In genomic region chr10:117482361-117482760, GRCm38 (mm10) we compare ENCODE assay signal across 25 mouse cellular contexts.
"Had no signal": no experiment of that assay in that cellular context is flagged by ENCODE, and none has a peak within 500 bp of the region (broad histone marks: within the 10 kb centered on the region; RNA-seq: fewer than 3 reads in every experiment).

No protein-coding gene starts in this region.

- ATAC-seq: forebrain, embryonic 13.5 days; forebrain, embryonic 14.5 days; forebrain, embryonic 15.5 days; forebrain, embryonic 16.5 days; forebrain, postnatal 0 days had no signal

- DNase-seq: cerebellum, adult 9-10 months; cerebellum, adult 9-11 months; cerebellum, postnatal 10 days; cerebellum, postnatal 14 days; cerebellum, postnatal 25 days; cerebellum, postnatal 36 days; embryo, embryonic 11 days; forebrain, postnatal 0 days; gastrocnemius, adult 2 months; gastrocnemius, postnatal 10 days; gastrocnemius, postnatal 14 days; gastrocnemius, postnatal 25 days; gastrocnemius, postnatal 36 days; heart, adult 18-20 months; heart, adult 2 months had no signal

- H3K36me3 ChIP-seq: embryonic facial prominence, embryonic 10.5 days; embryonic facial prominence, embryonic 12.5 days; embryonic facial prominence, embryonic 13.5 days; embryonic facial prominence, embryonic 15.5 days; forebrain, embryonic 12.5 days; forebrain, embryonic 15.5 days had no signal

- H3K4me2 ChIP-seq: embryonic facial prominence, embryonic 12.5 days; embryonic facial prominence, embryonic 13.5 days; embryonic facial prominence, embryonic 15.5 days; forebrain, embryonic 12.5 days; forebrain, embryonic 13.5 days; forebrain, embryonic 15.5 days had no signal

- H3K9me3 ChIP-seq: embryonic facial prominence, embryonic 10.5 days; embryonic facial prominence, embryonic 12.5 days; embryonic facial prominence, embryonic 13.5 days; embryonic facial prominence, embryonic 15.5 days; forebrain, embryonic 12.5 days; forebrain, embryonic 13.5 days; forebrain, embryonic 15.5 days had no signal

- H3K4me1 ChIP-seq: embryonic facial prominence, embryonic 12.5 days; embryonic facial prominence, embryonic 13.5 days; embryonic facial prominence, embryonic 15.5 days had no signal

- H3K9ac ChIP-seq: embryonic facial prominence, embryonic 12.5 days; embryonic facial prominence, embryonic 13.5 days; embryonic facial prominence, embryonic 15.5 days; forebrain, embryonic 12.5 days; forebrain, embryonic 13.5 days; forebrain, embryonic 15.5 days; forebrain, postnatal 0 days had no signal

- H3K27ac ChIP-seq: embryonic facial prominence, embryonic 10.5 days; embryonic facial prominence, embryonic 12.5 days; embryonic facial prominence, embryonic 13.5 days; embryonic facial prominence, embryonic 15.5 days; forebrain, embryonic 12.5 days; forebrain, embryonic 13.5 days; forebrain, embryonic 15.5 days; gastrocnemius, adult 2 months; heart, adult 2 months had no signal

- H3K4me3 ChIP-seq: embryonic facial prominence, embryonic 10.5 days; embryonic facial prominence, embryonic 12.5 days; embryonic facial prominence, embryonic 13.5 days; embryonic facial prominence, embryonic 15.5 days; erythroblast, embryonic 14.5 days; forebrain, embryonic 12.5 days; forebrain, embryonic 13.5 days; forebrain, embryonic 15.5 days; gastrocnemius, adult 2 months; heart, adult 2 months had no signal

- H3K27me3 ChIP-seq: embryonic facial prominence, embryonic 12.5 days; embryonic facial prominence, embryonic 13.5 days; embryonic facial prominence, embryonic 15.5 days; forebrain, embryonic 15.5 days had no signal
